Mouse (Mus musculus) left cerebral cortex, adult 8-10 months (tissue): ENCODE measurements around the gene H3f3a. TPM values are rescaled to one million over a fixed set of nuclear protein-coding genes. Genes with fewer than 3 reads are reported as not detected.

Experiments
- DNase-seq, 2 experiments: peaks; one replicate each; pipeline ENCODE4 v3.0.0; 2022; ENCODE audit warnings: low spot score in 2 of 2
- total RNA-seq, 4 experiments: library from RNA; stranded (reverse); gene quantifications; 2 replicates each; pipeline ENCODE4 v1.2.4; 2022

The H3f3a gene
- total RNA-seq, 4 experiments from 2014 or later: 259 to 296 (median 268) TPM

GRCm38 (mm10) chr1:180823716-180824115, 10.0 kb upstream of the H3f3a start:
- no peak for DNase-seq

GRCm38 (mm10) chr1:180822276-180822675, 8.5 kb upstream of the H3f3a start:
- DNase-seq: no peak

- DNase-seq: no peak
Measured at GRCm38 (mm10) chr1:180821101-180821500, 7.4 kb upstream of the H3f3a start.

DNA sequence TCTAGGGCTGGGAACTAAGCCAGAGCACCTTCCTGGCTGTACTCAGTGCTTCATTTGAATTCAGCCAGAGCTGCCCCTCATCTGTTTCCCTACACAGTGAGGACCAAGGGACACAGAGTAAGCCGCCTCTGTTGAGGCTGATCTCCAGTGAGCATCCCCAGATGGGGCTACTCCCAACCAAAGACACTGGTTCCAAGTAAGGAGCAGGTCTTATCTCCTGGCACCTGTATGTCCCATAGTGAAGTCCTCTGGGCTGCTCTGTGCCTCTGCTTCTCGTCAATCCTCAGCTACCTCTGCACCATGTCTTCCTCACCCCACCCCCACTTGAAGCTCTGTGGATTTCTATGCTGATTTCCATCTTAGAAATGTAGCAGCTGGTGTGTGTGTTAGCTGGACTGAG, 4.3 kb upstream of the H3f3a start:
- DNase-seq: no peak

- DNase-seq: no peak
Measured at GRCm38 (mm10) chr1:180815371-180816024, 1.8 kb upstream of the H3f3a start.

GRCm38 (mm10) chr1:180813409-180813884, 296 bp downstream of the H3f3a start:
- peak; percentile 88 to 89 for DNase-seq

GRCm38 (mm10) chr1:180812463-180813408, 1.0 kb downstream of the H3f3a start:
- DNase-seq: peak; percentile 41 to 61

DNA sequence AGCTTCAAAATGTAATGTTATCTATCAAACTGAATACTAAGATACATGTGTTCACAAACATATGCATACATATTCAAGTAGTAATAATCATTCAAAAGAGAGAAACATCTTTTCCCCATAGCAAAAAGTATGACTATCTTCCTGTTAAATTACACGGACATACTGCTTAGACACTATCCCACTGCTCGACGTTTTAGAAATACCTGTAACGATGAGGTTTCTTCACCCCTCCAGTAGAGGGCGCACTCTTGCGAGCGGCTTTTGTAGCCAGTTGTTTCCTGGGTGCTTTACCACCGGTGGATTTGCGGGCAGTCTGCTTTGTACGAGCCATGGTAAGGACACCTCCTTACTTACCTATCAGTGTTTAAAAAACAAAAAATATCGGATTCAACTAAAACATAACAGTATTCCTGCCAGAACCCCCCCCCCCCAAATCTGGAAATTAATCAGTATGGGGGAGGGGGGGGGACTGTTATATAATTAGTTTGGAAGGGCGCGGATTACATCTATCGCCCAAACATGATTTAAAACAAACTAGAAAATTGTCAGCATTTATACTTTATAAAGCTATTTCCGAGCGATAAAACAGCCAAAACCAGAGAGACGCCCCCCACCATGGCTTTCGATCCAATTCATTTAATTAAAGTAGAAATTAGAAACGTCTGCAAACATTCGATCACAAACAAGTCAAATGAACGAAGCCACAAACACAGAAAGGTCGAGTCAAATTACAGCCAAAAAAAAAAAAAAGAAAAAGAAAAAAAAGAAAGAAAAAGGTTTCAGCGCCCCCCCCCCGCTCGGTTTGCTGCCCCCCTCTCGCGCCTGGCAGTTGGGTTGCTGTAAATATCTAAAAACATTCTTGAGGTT, 1.9 kb downstream of the H3f3a start:
- DNase-seq: no peak

DNA sequence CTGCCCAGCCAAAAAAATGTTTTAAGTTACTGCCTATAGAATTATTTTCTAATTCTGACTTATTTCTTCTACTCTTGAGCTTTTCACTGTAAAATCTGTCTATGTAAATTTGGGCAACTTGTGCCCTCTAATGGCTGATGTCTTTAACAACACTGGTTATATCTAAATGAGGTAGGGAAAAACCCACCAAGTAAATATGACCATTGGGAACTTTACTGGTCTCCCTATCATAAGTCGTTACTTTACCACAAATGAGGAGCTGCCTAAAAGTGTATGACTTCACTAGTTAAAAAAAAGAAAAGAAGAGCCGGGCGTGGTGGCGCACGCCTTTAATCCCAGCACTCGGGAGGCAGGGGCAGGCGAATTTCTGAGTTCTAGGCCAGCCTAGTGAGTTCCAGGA, 2.8 kb downstream of the H3f3a start:
- no peak for DNase-seq

DNA sequence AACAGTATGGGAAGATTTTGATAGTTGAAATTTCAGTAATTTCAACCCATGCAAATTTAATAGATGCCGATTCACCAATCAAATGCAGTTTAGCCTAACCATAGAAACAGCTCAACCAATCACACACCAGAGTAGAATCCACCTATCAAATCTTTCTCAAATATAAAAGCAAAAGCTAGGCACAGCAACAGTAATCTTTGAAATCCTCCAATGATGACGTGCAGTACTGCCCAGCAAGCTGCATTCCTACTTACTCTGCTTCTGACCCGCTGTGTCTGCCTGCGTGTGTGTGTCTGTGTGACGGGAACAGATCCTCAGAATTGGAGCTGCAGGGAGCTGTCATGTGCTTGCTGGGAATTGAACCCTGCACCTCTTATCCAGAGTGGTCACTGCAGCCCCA, 4.9 kb downstream of the H3f3a start:
- no peak for DNase-seq

DNA sequence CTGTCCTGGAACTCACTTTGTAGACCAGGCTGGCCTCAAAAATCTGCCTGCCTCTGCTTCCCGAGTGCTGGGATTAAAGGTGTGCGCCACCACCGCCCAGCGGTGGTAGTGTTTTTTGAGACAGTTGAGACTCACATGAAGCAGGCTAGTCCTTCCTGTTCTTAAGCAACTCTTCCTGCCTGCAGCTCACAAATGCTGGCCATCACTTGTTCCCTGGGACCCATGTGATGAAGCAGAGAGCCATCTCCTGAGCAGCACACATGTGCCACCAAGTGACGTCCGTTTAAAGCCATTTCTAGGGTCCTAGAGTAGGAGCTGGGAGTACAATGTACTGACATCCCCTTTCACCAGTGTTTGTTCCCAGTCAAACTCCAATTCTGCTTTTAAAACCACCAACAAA, 9.9 kb downstream of the H3f3a start:
- DNase-seq: no peak

DNA sequence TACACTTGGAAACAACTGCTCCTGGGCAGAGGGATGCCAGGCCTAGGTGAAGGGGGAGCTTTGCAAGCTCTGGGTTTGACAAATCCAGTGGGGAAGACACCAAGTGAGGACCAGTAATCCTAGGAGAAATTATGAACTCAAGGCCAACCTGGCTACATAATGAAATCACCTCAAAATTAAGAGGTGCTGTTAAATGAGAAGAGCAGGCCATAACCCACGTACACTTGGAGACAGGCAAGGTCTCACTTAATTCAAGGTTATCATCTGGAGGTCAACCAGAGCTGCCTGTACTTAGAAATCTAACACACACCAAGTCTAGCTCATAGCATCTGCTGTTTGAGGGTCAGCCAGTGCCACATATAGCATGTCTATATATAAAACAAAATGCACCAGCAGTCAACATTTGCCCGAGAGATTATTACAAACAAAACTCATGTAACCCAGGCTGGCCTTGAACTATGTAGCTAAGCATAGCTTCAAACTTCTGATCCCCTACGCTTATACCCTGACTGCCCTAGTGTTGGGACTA, 12.2 kb downstream of the H3f3a start:
- no peak for DNase-seq

DNA sequence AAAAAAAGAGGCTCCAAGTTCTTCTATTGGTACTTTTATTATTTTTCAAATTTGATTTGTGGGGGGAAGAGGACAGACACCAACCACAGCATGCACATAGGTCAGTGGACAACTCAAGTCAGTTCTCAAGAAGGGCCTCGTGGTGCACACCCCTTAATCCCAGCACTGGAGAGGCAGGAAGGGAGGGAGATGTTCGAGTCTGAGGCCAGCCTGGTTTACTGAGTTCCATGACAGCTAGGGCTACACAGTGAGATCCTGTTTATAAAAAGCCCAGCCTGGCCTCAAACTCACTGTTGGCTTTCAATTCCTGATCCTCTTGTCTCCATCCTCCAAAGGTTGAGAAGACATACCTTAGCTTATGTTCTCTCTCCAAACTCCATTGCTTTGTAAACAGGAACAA, 12.9 kb downstream of the H3f3a start:
- DNase-seq: no peak

GRCm38 (mm10) chr1:180800022-180800421, 13.7 kb downstream of the H3f3a start:
- no peak for DNase-seq

DNA sequence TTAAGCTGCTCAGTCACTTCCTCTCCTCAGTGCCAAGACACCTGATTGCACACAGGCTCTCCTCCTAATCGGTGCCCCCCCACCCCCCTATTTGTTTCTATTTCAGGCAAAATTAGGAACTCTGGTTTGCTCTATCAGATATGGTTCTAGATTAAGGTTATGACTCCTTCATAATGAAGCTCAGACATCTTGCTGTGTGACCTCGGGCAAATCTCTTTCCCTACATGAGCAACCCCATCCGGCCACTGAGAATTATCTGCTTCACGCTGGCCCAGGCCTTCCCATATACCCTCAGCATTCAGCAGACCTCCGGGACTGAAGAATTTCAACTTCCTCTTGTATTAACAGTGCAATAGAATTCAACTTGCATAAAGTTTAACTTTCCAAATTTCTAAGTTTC, 14.5 kb downstream of the H3f3a start:
- no peak for DNase-seq

DNA sequence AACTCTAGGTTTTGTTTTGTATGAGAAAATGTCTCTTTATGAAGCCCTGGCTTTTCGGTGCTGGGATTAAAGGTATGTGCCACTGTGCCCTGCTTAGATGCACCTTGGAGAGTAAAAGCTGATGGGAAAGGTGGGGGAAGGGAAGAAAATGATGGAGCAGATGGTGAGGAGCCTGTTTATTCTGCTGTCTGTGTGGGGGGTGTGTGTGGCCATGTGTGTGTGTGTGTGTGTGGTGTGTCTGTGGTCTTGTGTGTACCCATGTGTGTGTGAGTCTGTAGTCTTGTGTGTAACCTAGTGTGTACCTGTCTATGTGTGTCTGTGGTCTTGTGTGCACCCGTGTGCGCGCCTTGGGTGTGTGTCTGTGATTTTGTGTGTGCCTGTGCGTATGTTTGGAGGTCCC, 15.1 kb downstream of the H3f3a start:
- DNase-seq: no peak

DNA sequence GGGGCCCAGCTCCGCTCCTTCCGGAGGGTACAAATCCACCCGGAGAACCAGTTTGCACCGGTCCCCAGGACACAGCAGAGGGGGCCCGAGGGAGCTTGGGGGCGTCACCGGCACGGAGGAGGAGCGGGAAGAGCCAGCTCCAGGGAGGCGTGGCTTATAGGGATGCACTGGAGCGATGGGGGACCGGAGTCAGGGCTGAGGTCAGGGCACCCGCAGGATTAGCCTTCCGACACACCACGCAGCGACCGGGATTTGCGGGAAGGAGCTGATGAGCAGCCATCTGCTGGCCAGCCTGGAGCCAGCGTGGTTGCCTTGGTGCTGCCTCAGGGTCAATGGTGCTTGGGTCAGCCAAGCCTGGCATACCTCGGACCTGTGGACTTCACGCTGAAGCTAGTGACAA, 19.6 kb downstream of the H3f3a start:
- no peak for DNase-seq

- no peak for DNase-seq
Measured at GRCm38 (mm10) chr1:180793445-180794117, 20.2 kb downstream of the H3f3a start.

- DNase-seq: no peak
Measured at GRCm38 (mm10) chr1:180792814-180793213, 20.9 kb downstream of the H3f3a start.

DNA sequence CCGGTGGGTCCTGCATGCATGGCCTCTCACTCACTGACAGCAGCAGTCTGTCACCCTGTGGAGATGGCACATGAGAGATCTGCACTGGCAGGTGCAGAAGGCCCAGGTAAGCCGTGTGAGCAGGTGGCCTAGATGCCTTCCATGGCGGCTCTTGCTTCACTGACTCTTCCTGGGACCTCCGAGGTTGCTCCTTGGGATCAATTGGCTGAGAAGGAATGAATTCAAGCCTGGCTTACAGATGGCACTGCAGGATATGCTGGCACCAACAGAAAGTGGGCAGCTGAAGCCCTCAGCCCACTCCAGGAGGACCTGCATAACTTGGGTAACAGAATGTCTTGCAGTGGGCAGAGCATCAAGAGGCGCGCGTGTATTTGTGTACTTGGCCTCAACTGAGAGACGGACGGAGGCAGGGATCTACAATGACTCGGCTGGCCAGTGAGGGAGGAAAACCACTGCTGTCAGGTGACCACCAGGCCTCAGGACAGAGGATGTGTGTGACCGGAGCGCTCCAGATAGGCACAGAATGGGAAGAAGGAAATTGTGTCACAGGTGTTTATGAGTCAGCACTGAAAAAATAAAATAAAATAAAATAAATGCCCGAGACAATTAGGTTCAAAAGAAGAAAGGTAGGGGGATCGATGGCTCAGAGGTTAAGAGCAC, 21.8 kb downstream of the H3f3a start:
- no peak for DNase-seq
